Mouse (Mus musculus) cerebellum, postnatal 36 days (tissue): ENCODE data around the gene Snx18.
A peak's percentile ranks its signal among the peaks of the same experiment; 100 is the strongest.

Experiments
- DNase-seq, 2 experiments: peaks; one replicate each; pipeline ENCODE4 v3.0.0; 2021 to 2022; ENCODE audit warnings: mixed read lengths in 2 of 2

Gene Snx18

GRCm38 (mm10) chr13:113615971-113616671, 2.2 kb downstream of the Snx18 start:
- peak in 1 of 2 experiments; percentile 29 for DNase-seq

- DNase-seq = peak in 1 of 2 experiments; percentile 35
These were observed 2.8 kb downstream of the Snx18 start for GRCm38 (mm10) chr13:113615546-113615941.

DNA sequence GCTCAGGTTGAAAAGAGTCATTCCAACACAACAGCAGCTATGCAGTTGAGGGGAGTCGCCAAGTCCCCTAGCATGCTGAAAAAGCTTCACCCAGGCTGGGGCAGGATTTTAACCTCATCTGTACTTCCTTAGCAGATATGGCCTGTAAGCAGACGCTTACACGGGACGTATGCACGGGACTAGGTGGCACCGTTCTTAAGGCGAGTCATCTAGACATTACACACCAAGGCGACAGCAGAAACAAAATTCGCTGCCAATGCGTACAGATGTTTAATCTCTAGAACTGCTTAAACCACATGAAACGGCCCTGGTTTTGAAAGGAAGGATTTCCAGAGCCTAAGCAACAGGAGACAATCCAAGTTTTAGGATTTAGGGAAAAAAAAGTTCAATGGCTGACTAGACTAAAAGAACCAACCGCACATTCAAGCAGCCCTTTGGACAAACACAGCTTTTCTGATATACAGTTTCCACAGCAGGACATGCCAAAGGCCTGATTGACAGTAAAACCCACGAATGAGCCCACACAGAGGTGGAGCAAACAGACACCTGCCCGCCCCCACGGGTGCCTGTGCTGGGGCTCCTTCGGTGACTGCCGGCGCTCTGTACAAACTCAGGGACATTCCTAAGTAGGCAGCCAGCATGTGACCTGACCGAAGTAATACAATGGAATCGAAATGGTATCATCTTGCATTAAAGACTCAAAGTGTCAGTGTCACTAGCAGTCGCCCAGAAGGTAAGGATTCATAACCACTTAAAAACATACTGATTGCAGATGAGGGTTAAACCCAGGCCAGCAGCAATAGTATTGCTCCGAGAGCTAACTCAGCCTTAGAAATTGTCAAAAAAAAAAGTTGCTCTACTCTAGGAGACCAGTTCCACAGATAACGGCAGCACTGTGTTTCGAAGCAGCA, 3.5 kb downstream of the Snx18 start:
- peak; percentile 77 to 79 for DNase-seq

DNA sequence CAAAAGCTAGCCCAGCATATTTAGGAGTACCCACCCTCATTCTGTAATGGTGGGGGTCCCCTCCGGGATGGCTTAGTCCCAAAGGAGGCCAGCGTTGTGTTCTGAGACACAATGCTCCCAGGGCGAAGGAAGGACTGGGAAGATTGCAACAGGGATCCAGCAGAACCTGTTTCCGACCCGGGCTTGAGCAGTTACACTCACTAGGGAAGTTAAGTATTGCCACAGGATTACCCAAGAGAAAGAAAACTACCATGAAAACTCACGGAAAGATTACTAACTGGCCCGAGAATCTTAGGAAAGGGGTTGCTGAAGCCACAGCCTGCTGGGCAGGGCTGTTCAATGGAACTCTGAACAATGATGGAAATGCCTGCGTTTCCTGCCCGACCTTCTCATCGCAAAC, 4.5 kb downstream of the Snx18 start:
- DNase-seq = no peak

- DNase-seq = no peak
These were observed 5.0 kb downstream of the Snx18 start for GRCm38 (mm10) chr13:113613341-113613740.

- no peak for DNase-seq
These were observed 6.0 kb downstream of the Snx18 start for GRCm38 (mm10) chr13:113612141-113612950.

GRCm38 (mm10) chr13:113610732-113611500, 7.4 kb downstream of the Snx18 start:
- no peak for DNase-seq

- no peak for DNase-seq
These were observed 8.9 kb downstream of the Snx18 start for GRCm38 (mm10) chr13:113609429-113609828.

- no peak for DNase-seq
These were observed 10.5 kb downstream of the Snx18 start for GRCm38 (mm10) chr13:113607821-113608220.

GRCm38 (mm10) chr13:113607371-113607770, 11.0 kb downstream of the Snx18 start:
- DNase-seq = no peak

GRCm38 (mm10) chr13:113606741-113607358, 11.5 kb downstream of the Snx18 start:
- no peak for DNase-seq

DNA sequence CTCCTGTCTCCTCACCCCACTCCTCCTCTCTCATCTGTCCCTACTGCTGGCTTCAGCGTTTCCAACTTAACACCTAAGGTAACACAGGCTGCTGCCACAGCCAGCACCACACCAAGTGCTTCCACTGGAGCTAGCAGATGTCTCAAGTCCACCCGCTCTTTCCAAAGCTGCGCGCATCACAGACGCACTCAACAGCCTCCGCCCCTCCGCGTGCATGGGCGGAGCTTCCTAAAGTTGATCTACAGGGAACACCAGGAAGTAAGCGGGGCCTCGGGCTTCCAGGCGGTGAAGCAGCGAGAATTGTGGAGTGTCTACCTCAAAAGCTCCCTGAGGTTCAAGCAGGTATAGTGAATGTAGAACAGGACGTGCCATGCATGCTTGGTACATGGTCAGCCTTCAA, 12.2 kb downstream of the Snx18 start:
- DNase-seq = no peak

DNA sequence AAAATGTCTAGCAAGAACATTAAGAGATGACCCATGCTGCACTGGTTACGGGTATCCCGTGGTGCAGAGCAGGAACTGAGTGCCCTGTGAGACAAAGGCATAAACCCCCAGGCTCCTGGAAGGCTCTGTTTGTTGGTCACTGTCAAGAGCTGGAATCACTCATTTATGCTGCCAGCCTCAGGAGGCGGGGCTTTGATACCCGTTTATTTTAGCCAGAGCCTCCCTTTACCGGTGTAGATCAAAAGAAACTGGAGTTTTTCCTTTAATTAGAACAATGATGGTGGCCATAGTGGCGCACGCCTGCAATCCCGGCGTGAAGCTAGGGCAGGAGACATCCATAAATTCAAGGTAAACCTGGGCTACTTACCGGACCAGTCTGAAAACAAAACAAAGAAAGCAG, 12.7 kb downstream of the Snx18 start:
- no peak for DNase-seq

GRCm38 (mm10) chr13:113604321-113604720, 14.0 kb downstream of the Snx18 start:
- DNase-seq = no peak

- DNase-seq = no peak
These were observed 15.5 kb downstream of the Snx18 start for GRCm38 (mm10) chr13:113602882-113603342.

GRCm38 (mm10) chr13:113601831-113602604, 16.3 kb downstream of the Snx18 start:
- no peak for DNase-seq

DNA sequence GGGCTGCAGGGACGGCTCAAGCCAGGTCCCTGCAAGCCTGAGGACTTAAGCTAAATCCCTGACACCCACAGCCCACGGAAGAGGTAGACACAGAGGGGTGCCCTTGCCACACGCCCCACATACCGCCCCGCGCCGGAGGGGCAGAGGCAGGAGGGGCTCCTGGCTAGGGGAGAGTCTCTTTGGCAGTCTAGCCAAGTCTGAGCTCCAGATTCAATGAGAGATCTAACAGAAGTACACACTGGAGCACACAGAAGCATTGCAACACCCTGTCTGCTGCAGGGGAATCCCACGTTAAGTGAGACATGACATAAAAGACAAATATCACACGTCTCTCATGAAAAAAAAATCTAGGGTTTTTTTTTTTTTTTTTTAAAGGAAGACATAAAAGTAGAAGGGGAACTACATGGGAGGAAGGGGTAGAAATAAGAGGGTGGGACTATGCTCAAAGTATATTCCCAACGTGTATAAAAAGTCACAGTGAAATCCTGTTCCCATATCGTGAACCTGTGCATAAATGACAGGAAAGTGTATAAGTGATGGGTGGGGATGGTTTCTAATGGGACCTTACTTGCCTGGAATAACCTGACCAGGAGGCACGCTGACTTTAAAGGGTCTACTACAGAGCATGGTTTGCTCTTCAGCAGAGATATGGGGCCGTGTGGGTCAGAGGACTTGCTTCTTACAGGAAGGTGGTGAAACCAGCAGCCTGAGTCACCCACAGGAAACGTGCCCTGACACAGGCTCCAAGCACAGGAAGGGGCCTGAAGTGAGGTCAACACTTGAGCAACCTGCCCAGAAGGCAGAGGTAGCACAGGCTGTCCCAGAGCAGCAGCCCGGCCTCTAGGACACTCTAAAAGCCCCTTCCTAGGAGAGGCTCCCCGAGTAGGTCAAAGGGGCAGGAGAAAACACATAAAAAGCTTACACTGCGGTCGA, 17.6 kb downstream of the Snx18 start:
- DNase-seq = no peak

GRCm38 (mm10) chr13:113599701-113600530, 18.4 kb downstream of the Snx18 start:
- DNase-seq = no peak

GRCm38 (mm10) chr13:113597616-113598015, 20.7 kb downstream of the Snx18 start:
- DNase-seq = no peak
